Mouse (Mus musculus): ENCODE measurements around the gene Ccdc105. TPM values are rescaled to one million over a fixed set of nuclear protein-coding genes. Genes with fewer than 3 reads are reported as not detected.

Ccdc105 gene
- polyA plus RNA-seq, 2 experiments, result not detected

GRCm38 (mm10) chr10:78727876-78728275 is 25.0 kb downstream of the Ccdc105 start:
- Histone ChIP-seq H3K4me1 (replicated peaks; ENCODE audit: control insufficient read depth in 2 of 2, insufficient read depth in 2 of 2, low read length in 1 of 2) (no peaks in the 10 kb centered on the region), H3K9me3 (ENCODE audit: control insufficient read depth, low read length) (no peaks in the 10 kb centered on the region), H3K9ac (replicated peaks) (no peak overlapping the region), H3K4me2 (ENCODE audit: low read depth) (no peak overlapping the region), H3K27me3 (ENCODE audit: control insufficient read depth, insufficient read depth, low read length) (no peaks in the 10 kb centered on the region), H3K27ac (no peak overlapping the region), H3K36me3 (replicated peaks; ENCODE audit: control insufficient read depth, insufficient read depth, low read depth) (no peaks in the 10 kb centered on the region), H3K4me3 (ENCODE audit: insufficient read depth in 1 of 2, low read depth in 2 of 2, low read length in 2 of 2) (no peak overlapping the region)
- ATAC-seq (ENCODE audit: insufficient read depth) (no peak), DNase-seq (ENCODE audit: low read depth in 3 of 3, low spot score in 3 of 3) (no peak)
- 65% methylated on average over 5 of the region's 5 CpGs for WGBS (ENCODE audit: insufficient replicate concordance)
- TF ChIP-seq EP300 (IDR thresholded peaks at IDR 0.05; ENCODE audit: low read depth) (no peak), CTCF (IDR thresholded peaks at IDR 0.05; ENCODE audit: low read depth) (no peak)

GRCm38 (mm10) chr10:78727035-78727434 is 25.8 kb downstream of the Ccdc105 start:
- H3K36me3 ChIP-seq (replicated peaks; ENCODE audit: control insufficient read depth, insufficient read depth, low read depth), result no peaks in the 10 kb centered on the region
- H3K27me3 ChIP-seq (ENCODE audit: control insufficient read depth, insufficient read depth, low read length), result no peaks in the 10 kb centered on the region
- no peaks in the 10 kb centered on the region for H3K9me3 ChIP-seq (ENCODE audit: control insufficient read depth, low read length)
- no peaks in the 10 kb centered on the region for H3K4me1 ChIP-seq (replicated peaks; ENCODE audit: control insufficient read depth in 2 of 2, insufficient read depth in 2 of 2, low read length in 1 of 2)
- H3K27ac ChIP-seq, result no peak overlapping the region
- no peak overlapping the region for H3K9ac ChIP-seq (replicated peaks)
- TF ChIP-seq CTCF (IDR thresholded peaks at IDR 0.05; ENCODE audit: low read depth) (no peak), EP300 (IDR thresholded peaks at IDR 0.05; ENCODE audit: low read depth) (no peak)
- ATAC-seq (ENCODE audit: insufficient read depth), result no peak
- no peak overlapping the region for H3K4me2 ChIP-seq (ENCODE audit: low read depth)
- DNase-seq (ENCODE audit: low read depth in 3 of 3, low spot score in 3 of 3), result no peak
- WGBS (ENCODE audit: insufficient replicate concordance), result 37% methylated on average over 3 of the region's 3 CpGs
- no peak overlapping the region for H3K4me3 ChIP-seq (ENCODE audit: insufficient read depth in 1 of 2, low read depth in 2 of 2, low read length in 2 of 2)

- TF ChIP-seq EP300 (IDR thresholded peaks at IDR 0.05; ENCODE audit: low read depth), result no peak
- TF ChIP-seq CTCF (IDR thresholded peaks at IDR 0.05; ENCODE audit: low read depth), result no peak
Observed at GRCm38 (mm10) chr10:78723416-78723815, 29.4 kb downstream of the Ccdc105 start.

GRCm38 (mm10) chr10:78722654-78723053 is 30.2 kb downstream of the Ccdc105 start:
- H3K9me3 ChIP-seq (ENCODE audit: control insufficient read depth, low read length), result no peaks in the 10 kb centered on the region
- DNase-seq (ENCODE audit: low read depth in 3 of 3, low spot score in 3 of 3) (no peak), ATAC-seq (ENCODE audit: insufficient read depth) (no peak)
- H3K4me3 ChIP-seq (ENCODE audit: insufficient read depth in 1 of 2, low read depth in 2 of 2, low read length in 2 of 2), result no peak overlapping the region
- no peak overlapping the region for H3K9ac ChIP-seq (replicated peaks)
- WGBS (ENCODE audit: insufficient replicate concordance), result 46% methylated on average over 2 of the region's 2 CpGs
- no peaks in the 10 kb centered on the region for H3K4me1 ChIP-seq (replicated peaks; ENCODE audit: control insufficient read depth in 2 of 2, insufficient read depth in 2 of 2, low read length in 1 of 2)
- H3K27me3 ChIP-seq (ENCODE audit: control insufficient read depth, insufficient read depth, low read length), result no peaks in the 10 kb centered on the region
- no peak overlapping the region for H3K27ac ChIP-seq
- TF ChIP-seq CTCF (IDR thresholded peaks at IDR 0.05; ENCODE audit: low read depth) (no peak), EP300 (IDR thresholded peaks at IDR 0.05; ENCODE audit: low read depth) (no peak)
- H3K36me3 ChIP-seq (replicated peaks; ENCODE audit: control insufficient read depth, insufficient read depth, low read depth), result no peaks in the 10 kb centered on the region
- no peak overlapping the region for H3K4me2 ChIP-seq (ENCODE audit: low read depth)

More at GRCm38 (mm10) chr10:78723416-78723815, 29.4 kb downstream of the Ccdc105 start:
- Histone ChIP-seq H3K9me3 (ENCODE audit: control insufficient read depth, low read length) (no peaks in the 10 kb centered on the region), H3K9ac (replicated peaks) (no peak overlapping the region), H3K27ac (no peak overlapping the region), H3K27me3 (ENCODE audit: control insufficient read depth, insufficient read depth, low read length) (no peaks in the 10 kb centered on the region), H3K4me3 (ENCODE audit: insufficient read depth in 1 of 2, low read depth in 2 of 2, low read length in 2 of 2) (no peak overlapping the region), H3K4me1 (replicated peaks; ENCODE audit: control insufficient read depth in 2 of 2, insufficient read depth in 2 of 2, low read length in 1 of 2) (no peaks in the 10 kb centered on the region), H3K36me3 (replicated peaks; ENCODE audit: control insufficient read depth, insufficient read depth, low read depth) (no peaks in the 10 kb centered on the region), H3K4me2 (ENCODE audit: low read depth) (no peak overlapping the region)
- 30% methylated on average over 2 of the region's 2 CpGs for WGBS (ENCODE audit: insufficient replicate concordance)
- no peak for ATAC-seq (ENCODE audit: insufficient read depth)
- no peak for DNase-seq (ENCODE audit: low read depth in 3 of 3, low spot score in 3 of 3)

GRCm38 (mm10) chr10:78722036-78722435 is 30.8 kb downstream of the Ccdc105 start:
- no peak overlapping the region for H3K9ac ChIP-seq (replicated peaks)
- H3K4me1 ChIP-seq (replicated peaks; ENCODE audit: control insufficient read depth in 2 of 2, insufficient read depth in 2 of 2, low read length in 1 of 2), result no peaks in the 10 kb centered on the region
- DNase-seq (ENCODE audit: low read depth in 3 of 3, low spot score in 3 of 3), result no peak
- H3K27ac ChIP-seq, result no peak overlapping the region
- WGBS (ENCODE audit: insufficient replicate concordance), result 62% methylated on average over 5 of the region's 5 CpGs
- H3K4me3 ChIP-seq (ENCODE audit: insufficient read depth in 1 of 2, low read depth in 2 of 2, low read length in 2 of 2), result no peak overlapping the region
- ATAC-seq (ENCODE audit: insufficient read depth), result no peak
- H3K27me3 ChIP-seq (ENCODE audit: control insufficient read depth, insufficient read depth, low read length), result no peaks in the 10 kb centered on the region
- H3K9me3 ChIP-seq (ENCODE audit: control insufficient read depth, low read length), result no peaks in the 10 kb centered on the region
- no peaks in the 10 kb centered on the region for H3K36me3 ChIP-seq (replicated peaks; ENCODE audit: control insufficient read depth, insufficient read depth, low read depth)
- no peak for TF ChIP-seq EP300 (IDR thresholded peaks at IDR 0.05; ENCODE audit: low read depth)
- TF ChIP-seq CTCF (IDR thresholded peaks at IDR 0.05; ENCODE audit: low read depth), result no peak
- no peak overlapping the region for H3K4me2 ChIP-seq (ENCODE audit: low read depth)

Measured in liver, embryonic 14.5 days (tissue).